Mouse (Mus musculus) gastrocnemius, adult 2 months (tissue): ENCODE measurements around the gene Tamm41. TPM values are rescaled to one million over a fixed set of nuclear protein-coding genes. Genes with fewer than 3 reads are reported as not detected.

Source experiments
- DNase-seq: peaks from one replicate; pipeline ENCODE4 v3.0.0; 2022
- H3K27ac ChIP-seq: fragments of 200-600 bp; 2 replicates; pipeline ENCODE4 v1.8.1; 2022; ENCODE audit warnings: mild to moderate bottlenecking
- H3K4me3 ChIP-seq: fragments of 200-600 bp; 2 replicates; pipeline ENCODE4 v1.8.1; 2022; ENCODE audit warnings: mild to moderate bottlenecking, moderate library complexity
- CTCF ChIP-seq: fragments of 200-600 bp; IDR thresholded peaks from 2 replicates; pipeline ENCODE4 v1.8.1; 2022; ENCODE audit warnings: antibody characterized with exemption, mild to moderate bottlenecking, moderate library complexity
- intact Hi-C: fragments of 180-260 bp; cut with DNase I; formaldehyde crosslinking; loops from one replicate; pipeline ENCODE4 v1.15.1; 2025
- total RNA-seq, 2 experiments: library from RNA; stranded (reverse); gene quantifications; 2 replicates each; pipeline ENCODE4 v1.2.3; 2021

Gene Tamm41
- total RNA-seq, 2 experiments from 2014 or later = 6.7 to 8.1 TPM

GRCm38 (mm10) chr6:115010815-115011214 is 26.9 kb downstream of the Tamm41 start:
- no peak for TF ChIP-seq CTCF
- Histone ChIP-seq H3K4me3 (no peak overlapping the region), H3K27ac (no peak overlapping the region)
- DNase-seq = no peak
- intact Hi-C loops = no loop called here

- no peak overlapping the region for H3K4me3 ChIP-seq
- DNase-seq = no peak
- TF ChIP-seq CTCF = no peak
- H3K27ac ChIP-seq = peak overlapping the region; percentile 49; the same call in 1 of the 2 replicates
- intact Hi-C loops = no loop called here
Measured at GRCm38 (mm10) chr6:115010304-115010703, 27.4 kb downstream of the Tamm41 start.

DNA sequence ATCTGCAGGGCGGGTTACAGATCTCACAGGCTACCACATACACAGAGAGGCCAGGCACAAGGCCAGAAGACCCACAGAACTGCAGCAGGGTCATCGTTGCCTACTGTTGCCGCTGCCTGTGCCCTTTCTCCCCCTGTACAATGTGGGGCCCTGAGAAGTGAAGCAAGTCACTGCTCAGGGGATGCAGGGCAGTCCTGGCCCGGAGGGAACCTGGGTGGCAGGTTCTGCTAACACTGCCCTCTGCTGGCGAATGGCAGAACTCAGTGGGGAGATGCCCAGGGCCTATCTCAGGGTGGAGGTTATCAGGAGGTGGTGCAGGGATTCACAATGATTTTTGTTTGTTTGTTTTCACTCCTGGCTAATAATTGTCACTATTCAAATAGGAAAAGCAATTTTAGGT is 29.9 kb downstream of the Tamm41 start:
- Histone ChIP-seq H3K27ac (no peak overlapping the region), H3K4me3 (no peak overlapping the region)
- DNase-seq = peak; percentile 83
- intact Hi-C loops = loop anchor here (1.0 to 5.0 kb wide), 4 partner anchors 33 to 285 kb away; no protein-coding TSS in a partner anchor
- peak; percentile 97 for TF ChIP-seq CTCF

- intact Hi-C loops = loop anchor here (1.0 to 5.0 kb wide), 4 partner anchors 33 to 284 kb away; no protein-coding TSS in a partner anchor
- Histone ChIP-seq H3K27ac (no peak overlapping the region), H3K4me3 (no peak overlapping the region)
- no peak for DNase-seq
- no peak for TF ChIP-seq CTCF
Measured at GRCm38 (mm10) chr6:115006948-115007347, 30.7 kb downstream of the Tamm41 start.

- DNase-seq = no peak
- TF ChIP-seq CTCF = no peak
- Histone ChIP-seq H3K27ac (peak overlapping the region; percentile 57), H3K4me3 (no peak overlapping the region)
- intact Hi-C loops = loop anchor here (2.0 to 5.0 kb wide), 2 partner anchors 34 to 283 kb away; no protein-coding TSS in a partner anchor
Measured at GRCm38 (mm10) chr6:115006065-115006464, 31.6 kb downstream of the Tamm41 start.

DNA sequence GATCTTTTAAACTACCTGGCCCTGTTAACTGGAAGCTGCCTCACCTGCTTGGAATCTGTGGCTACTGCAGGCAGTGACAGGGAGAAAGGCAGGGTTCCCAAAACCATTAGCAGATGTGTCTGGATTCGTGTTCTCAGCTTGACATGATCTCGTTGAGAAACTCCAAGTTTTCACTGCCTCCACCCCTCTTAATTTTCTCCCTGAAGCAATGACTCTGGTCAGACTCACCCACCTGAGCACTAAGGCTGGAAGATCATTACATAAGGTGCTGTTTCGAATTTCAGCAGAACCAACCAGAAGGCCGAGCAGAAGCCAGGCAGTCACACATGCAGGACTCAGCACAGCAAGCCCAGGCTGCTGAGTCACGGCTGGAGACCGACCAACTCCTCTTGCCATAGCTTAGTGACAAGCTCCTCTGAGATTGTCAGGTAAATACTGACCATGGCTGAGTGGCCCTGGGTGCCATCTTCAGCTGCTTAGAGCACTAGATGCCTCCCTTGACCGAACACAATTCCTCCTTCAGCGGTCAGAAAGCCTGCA is 32.3 kb downstream of the Tamm41 start:
- peak; percentile 81 for DNase-seq
- Histone ChIP-seq H3K4me3 (no peak overlapping the region), H3K27ac (peak overlapping the region; percentile 57; the same call in 1 of the 2 replicates)
- no peak for TF ChIP-seq CTCF
- intact Hi-C loops = loop anchor here (5.0 kb wide), 1 partner anchor 33 kb away; no protein-coding TSS in a partner anchor

DNA sequence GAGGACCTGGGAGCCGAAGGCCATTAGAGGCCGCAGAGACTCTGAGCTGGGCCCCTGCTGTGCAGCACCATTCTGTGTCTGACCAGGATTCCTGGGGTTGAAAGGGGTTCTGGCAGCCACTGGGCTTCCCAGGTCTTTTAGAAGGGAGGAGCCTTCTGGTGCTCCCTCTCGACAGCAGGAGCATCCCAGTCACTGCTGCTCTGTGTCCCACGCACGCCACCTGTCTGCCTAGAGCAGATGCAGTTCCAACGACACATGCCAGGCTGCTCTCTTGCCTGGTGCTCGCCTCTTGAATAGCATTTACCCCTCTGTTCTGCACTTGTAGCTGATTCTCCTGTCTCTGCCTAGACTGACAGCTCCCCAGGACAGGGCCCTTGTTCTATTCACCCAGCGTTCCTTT is 33.0 kb downstream of the Tamm41 start:
- intact Hi-C loops = loop anchor here (5.0 kb wide), 1 partner anchor 32 kb away; no protein-coding TSS in a partner anchor
- no peak overlapping the region for H3K27ac ChIP-seq
- TF ChIP-seq CTCF = no peak

DNA sequence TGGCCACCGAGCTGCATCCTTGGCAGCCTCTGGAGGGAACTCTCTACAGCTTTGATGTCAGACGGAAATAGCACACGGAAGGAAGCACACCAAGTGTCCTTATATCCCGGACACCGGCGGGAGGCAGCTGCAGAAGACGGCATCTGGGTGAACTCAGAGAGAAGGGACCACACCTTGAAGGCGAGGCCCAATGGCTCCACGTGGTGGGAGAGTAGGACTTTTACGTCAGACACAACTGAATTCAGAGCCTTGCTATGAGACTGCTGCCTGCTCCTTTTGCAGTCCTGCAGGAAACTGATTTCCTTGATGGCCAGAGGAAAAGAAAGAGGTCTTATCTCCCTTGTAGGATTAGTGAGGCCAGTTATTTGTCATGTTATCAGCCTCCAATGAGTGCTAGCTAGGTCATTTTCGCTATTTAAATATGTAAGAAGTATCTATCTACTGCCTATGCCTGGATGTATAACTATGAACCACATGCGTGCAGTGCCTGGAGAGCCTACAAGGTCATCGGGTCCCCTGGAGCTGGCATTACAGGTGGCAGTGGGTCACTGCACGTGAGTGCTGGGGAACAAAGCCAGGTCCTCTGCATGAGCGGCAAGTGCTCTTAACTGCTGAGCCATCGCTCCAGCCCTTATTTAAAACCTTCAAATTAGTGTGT is 39.2 kb downstream of the Tamm41 start:
- Histone ChIP-seq H3K27ac (no peak overlapping the region), H3K4me3 (no peak overlapping the region)
- intact Hi-C loops = no loop called here
- DNase-seq = no peak
- no peak for TF ChIP-seq CTCF

More for the DNA sequence above, 33.0 kb downstream of the Tamm41 start:
- no peak for DNase-seq
- no peak overlapping the region for H3K4me3 ChIP-seq

GRCm38 (mm10) chr6:114997471-114997870 is 40.2 kb downstream of the Tamm41 start:
- intact Hi-C loops = no loop called here
- no peak for TF ChIP-seq CTCF
- Histone ChIP-seq H3K27ac (no peak overlapping the region), H3K4me3 (no peak overlapping the region)
- no peak for DNase-seq

DNA sequence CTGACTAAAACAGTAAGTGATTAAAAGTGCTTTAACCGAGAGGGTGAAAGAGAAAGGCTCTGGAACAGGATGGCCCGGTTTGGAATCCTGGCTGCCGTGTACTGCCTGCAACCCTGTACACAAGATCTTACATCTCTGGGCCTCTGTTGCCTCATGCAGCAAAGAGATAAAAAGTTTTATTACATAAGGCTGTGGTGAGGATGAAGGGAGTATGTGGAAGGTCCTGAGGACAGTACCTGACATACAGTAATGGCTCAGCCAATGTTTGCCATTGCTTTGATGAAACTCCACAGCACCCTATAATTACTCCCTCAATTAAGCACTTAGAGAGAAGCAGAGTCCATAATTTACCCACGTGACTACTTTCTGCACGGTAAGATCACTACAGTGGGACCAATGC is 40.8 kb downstream of the Tamm41 start:
- DNase-seq = no peak
- no peak for TF ChIP-seq CTCF
- H3K4me3 ChIP-seq = no peak overlapping the region
- intact Hi-C loops = no loop called here
- H3K27ac ChIP-seq = no peak overlapping the region

- intact Hi-C loops = no loop called here
- TF ChIP-seq CTCF = no peak
- no peak overlapping the region for H3K27ac ChIP-seq
- DNase-seq = no peak
- H3K4me3 ChIP-seq = no peak overlapping the region
Measured at GRCm38 (mm10) chr6:114994079-114994478, 43.6 kb downstream of the Tamm41 start.

DNA sequence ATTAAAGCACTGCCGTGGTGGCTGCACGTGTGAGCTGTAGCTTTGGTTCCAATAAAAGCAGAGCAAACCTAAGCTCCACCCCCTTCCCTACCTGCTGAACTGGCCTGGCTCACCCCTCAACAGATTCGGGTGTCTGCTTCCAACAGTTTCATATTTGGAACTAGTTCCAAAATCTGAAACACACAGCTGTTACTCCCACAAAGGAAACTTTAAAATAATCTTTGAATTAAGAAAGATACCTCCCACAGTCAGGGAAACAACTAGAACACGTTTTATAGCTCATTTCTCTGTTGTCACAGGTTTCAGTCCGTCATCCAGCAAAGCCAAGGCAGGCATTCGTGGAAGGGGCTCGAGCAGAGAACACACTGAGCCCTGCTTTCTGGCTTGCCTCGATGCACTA is 44.0 kb downstream of the Tamm41 start:
- intact Hi-C loops = no loop called here
- H3K27ac ChIP-seq = no peak overlapping the region

GRCm38 (mm10) chr6:114991909-114992308 is 45.8 kb downstream of the Tamm41 start:
- intact Hi-C loops = no loop called here

More for the DNA sequence above, 44.0 kb downstream of the Tamm41 start:
- TF ChIP-seq CTCF = no peak
- H3K4me3 ChIP-seq = no peak overlapping the region
- DNase-seq = no peak

More at GRCm38 (mm10) chr6:114991909-114992308, 45.8 kb downstream of the Tamm41 start:
- DNase-seq = no peak
- no peak overlapping the region for H3K27ac ChIP-seq
- H3K4me3 ChIP-seq = no peak overlapping the region
- TF ChIP-seq CTCF = no peak
